Mouse (Mus musculus): ENCODE data around the gene Sart3. TPM values are rescaled to one million over a fixed set of nuclear protein-coding genes. Genes with fewer than 3 reads are reported as not detected.
"Not testable (repeated sequence)": the region's sequence is repeated elsewhere in the genome, so short reads cannot be mapped to it uniquely, and the experiment has no call there.

Gene Sart3
- polyA plus RNA-seq (2012; ENCODE audit: insufficient read depth, low replicate concordance) = 9.0 and 14.3 TPM in 2 replicates

DNA sequence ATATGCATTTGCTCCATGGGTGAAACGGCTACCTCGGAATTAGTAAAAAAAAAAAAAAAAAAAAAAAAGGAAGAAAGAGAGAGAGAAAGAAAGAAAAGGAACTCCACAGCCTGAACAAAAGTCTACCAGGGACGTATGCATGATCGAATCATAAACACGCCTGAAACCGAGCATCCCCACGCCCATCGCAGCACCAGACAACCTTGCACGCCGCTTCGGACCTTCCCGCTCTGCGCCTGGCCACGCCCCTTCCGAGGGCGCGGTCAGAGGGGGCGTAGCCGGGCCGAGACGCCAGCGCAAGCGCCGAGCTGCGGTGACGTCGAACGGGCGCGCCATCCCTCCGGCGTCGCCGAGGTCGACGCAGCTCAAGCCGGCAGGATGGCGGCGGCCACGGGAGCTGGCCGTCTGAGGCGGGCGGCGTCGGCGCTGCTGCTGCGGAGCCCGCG lies at the start of gene Sart3, which contains the start of gene Iscu:
Sart3 (minus strand) TSS at position 61 of the 446 bp plus-strand sequence.
Iscu (plus strand) TSS at position 299 of the 446 bp plus-strand sequence.
- H3K4me1 ChIP-seq = peaks cover 60% of the 10 kb centered on the region
- H3K36me3 ChIP-seq (replicated peaks; ENCODE audit: low read length) = peaks cover 51% of the 10 kb centered on the region
- TF ChIP-seq GATA1 (IDR thresholded peaks at IDR 0.05; ENCODE audit: borderline replicate concordance, low read length) (no peak), FLI1 (IDR thresholded peaks at IDR 0.05; ENCODE audit: low read length) (peak; percentile 51; the same call in 1 of the 2 replicates)

DNA sequence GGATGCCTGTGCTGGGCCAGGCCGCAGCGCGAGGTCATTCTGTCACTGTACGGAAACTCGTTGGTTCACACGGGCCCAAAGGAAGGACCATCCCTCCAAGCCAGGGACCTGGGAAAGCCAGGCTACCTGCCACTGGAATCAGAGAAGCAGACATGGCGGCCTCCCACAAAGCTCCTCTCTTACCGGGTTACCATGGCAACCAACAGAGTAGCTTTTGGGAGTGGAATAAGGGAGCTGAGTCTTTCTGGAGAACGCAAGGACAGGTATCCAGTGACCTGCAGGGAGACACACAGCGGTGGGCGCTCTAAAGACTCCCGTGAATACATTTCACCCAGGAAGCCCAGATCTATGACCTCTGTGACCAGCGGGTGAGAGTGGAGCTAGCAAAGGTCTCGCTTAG lies 46.3 kb upstream of the Sart3 start:
- Histone ChIP-seq H3K36me3 (replicated peaks; ENCODE audit: low read length) (peaks cover 13% of the 10 kb centered on the region), H3K4me1 (peaks cover 26% of the 10 kb centered on the region), H3K4me3 (replicated peaks) (no peak overlapping the region), H3K27me3 (replicated peaks) (peaks cover 5% of the 10 kb centered on the region), H3K9me3 (no peaks in the 10 kb centered on the region)
- TF ChIP-seq GATA1 (IDR thresholded peaks at IDR 0.05; ENCODE audit: borderline replicate concordance, low read length) = no peak

More for the DNA sequence above, at the start of gene Sart3, which contains the start of gene Iscu:
- Histone ChIP-seq H3K9me3 (no peaks in the 10 kb centered on the region), H3K4me3 (replicated peaks) (peak within 1 kb of the TSS; percentile 99), H3K27me3 (replicated peaks) (no peaks in the 10 kb centered on the region)

DNA sequence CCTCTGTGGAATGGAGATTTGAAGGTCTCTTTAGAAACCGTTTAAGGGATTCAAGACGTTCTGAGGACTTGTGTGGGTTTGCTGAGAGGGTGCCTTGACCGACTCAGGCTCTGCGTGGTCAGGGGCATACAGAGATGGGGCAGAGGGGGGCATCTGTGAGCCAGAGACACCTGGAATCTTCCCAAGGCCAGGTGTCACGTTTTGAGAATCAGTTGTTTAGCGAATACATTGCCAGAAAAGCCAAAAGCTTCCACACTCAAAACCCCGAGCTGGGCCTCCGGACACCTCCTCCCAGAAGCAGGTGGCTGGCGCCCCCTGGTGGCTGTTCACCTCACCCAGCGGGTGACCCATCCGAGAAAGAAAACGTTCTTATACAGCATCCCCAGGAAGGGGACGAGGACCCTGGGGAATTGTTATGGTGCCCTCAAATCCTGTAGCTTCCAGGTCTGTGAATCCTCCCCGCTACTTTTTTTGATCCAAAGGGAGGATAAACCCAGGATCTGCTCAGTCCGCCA lies 43.4 kb upstream of the Sart3 start:
- no peaks in the 10 kb centered on the region; the same call in 1 of the 2 replicates for H3K9me3 ChIP-seq
- TF ChIP-seq GATA1 (IDR thresholded peaks at IDR 0.05; ENCODE audit: borderline replicate concordance, low read length) = no peak
- TF ChIP-seq FLI1 (IDR thresholded peaks at IDR 0.05; ENCODE audit: low read length) = no peak
- peaks cover 35% of the 10 kb centered on the region for H3K4me1 ChIP-seq
- H3K36me3 ChIP-seq (replicated peaks; ENCODE audit: low read length) = peaks cover 10% of the 10 kb centered on the region
- H3K27me3 ChIP-seq (replicated peaks) = peaks cover 7% of the 10 kb centered on the region
- H3K4me3 ChIP-seq (replicated peaks) = peak overlapping the region; percentile 65

DNA sequence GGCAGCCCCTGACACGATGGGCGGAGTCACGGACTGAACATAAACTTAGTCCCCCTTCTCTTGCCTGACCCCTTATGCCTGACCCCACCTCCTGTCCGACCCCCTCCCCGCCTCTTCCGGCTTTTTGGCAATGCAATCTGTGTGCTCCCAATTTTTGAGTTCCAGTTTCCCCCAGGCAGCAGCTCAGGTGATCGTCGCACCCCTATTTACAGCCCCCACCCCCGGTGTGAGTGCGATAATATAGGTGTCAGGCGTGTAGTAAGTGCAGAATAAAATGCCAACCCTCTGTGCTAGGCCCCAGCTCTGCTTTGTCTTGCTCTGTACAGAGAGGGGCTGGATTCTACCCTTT lies 42.7 kb upstream of the Sart3 start:
- Histone ChIP-seq H3K4me3 (replicated peaks) (no peak overlapping the region), H3K27me3 (replicated peaks) (peaks cover 7% of the 10 kb centered on the region), H3K9me3 (no peaks in the 10 kb centered on the region; the same call in 1 of the 2 replicates), H3K4me1 (peaks cover 35% of the 10 kb centered on the region), H3K36me3 (replicated peaks; ENCODE audit: low read length) (peaks cover 10% of the 10 kb centered on the region)
- no peak for TF ChIP-seq FLI1 (IDR thresholded peaks at IDR 0.05; ENCODE audit: low read length)
- no peak for TF ChIP-seq GATA1 (IDR thresholded peaks at IDR 0.05; ENCODE audit: borderline replicate concordance, low read length)

DNA sequence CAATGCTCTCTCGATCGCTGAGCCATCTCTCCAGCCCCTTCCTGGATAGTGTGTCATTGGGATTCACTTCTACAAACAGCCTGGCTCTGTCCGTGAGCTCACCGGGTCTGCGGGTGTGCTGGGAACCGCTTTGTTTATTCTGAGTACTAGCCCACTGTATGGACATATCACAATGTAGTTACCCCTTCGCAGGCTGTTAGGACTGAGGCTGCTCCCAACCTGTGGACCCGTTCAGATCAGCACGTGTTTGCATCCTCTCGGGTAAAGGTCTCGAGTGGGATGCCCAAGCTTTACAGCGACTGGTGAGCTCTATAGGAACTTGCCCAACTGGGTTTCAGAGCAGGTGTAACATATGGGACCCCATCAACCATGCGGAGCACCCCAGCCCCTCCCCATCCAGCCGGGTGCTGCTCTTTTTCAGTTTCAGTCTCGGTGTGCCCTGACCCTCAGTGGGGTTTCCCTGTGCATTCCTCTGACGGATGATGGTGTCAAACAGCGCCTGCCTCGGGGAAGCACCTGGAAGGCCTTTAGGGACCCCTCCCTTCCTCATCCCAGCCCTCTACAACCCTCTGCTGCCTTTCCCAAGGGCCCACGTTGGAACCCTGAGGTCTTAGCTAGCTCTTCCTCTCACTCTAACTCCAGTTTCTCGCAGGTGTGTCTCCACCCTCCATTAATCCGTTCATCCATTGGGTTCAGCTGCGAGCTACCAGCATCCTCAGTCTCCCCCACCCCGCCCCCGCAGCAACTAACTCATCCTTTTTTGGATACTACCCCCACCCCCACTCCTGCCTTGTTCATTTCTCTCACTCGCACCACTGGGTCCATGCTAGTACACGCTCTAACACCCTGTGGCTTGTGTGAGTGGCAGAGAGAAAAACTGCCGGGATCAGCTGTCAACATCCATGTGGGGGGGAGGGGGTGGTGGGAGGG lies 42.1 kb upstream of the Sart3 start:
- no peak overlapping the region for H3K4me3 ChIP-seq (replicated peaks)
- peaks cover 8% of the 10 kb centered on the region for H3K27me3 ChIP-seq (replicated peaks)
- TF ChIP-seq GATA1 (IDR thresholded peaks at IDR 0.05; ENCODE audit: borderline replicate concordance, low read length) (no peak), FLI1 (IDR thresholded peaks at IDR 0.05; ENCODE audit: low read length) (no peak)
- peaks cover 10% of the 10 kb centered on the region for H3K36me3 ChIP-seq (replicated peaks; ENCODE audit: low read length)
- H3K9me3 ChIP-seq = no peaks in the 10 kb centered on the region; the same call in 1 of the 2 replicates
- H3K4me1 ChIP-seq = peaks cover 35% of the 10 kb centered on the region

DNA sequence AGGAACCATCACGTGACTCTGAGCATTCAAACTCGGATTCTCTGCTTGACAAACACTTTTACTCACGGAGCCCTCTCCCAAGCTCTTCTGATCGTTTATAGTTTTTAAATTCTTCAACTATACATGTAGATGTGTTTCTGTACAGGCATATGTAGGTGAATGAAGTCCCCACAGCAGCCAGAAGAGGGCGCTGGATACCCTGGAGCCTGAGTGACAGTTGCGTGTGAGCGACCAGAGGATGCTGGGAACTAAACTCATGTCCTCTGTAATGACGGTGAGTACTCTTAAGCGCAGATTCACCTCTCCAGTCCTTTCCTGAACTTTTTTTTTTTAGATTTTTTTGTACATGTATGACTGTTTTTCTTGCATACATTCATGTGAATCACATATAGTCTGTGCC lies 41.3 kb upstream of the Sart3 start:
- H3K9me3 ChIP-seq = no peaks in the 10 kb centered on the region; the same call in 1 of the 2 replicates
- TF ChIP-seq GATA1 (IDR thresholded peaks at IDR 0.05; ENCODE audit: borderline replicate concordance, low read length) (no peak), FLI1 (IDR thresholded peaks at IDR 0.05; ENCODE audit: low read length) (no peak)

DNA sequence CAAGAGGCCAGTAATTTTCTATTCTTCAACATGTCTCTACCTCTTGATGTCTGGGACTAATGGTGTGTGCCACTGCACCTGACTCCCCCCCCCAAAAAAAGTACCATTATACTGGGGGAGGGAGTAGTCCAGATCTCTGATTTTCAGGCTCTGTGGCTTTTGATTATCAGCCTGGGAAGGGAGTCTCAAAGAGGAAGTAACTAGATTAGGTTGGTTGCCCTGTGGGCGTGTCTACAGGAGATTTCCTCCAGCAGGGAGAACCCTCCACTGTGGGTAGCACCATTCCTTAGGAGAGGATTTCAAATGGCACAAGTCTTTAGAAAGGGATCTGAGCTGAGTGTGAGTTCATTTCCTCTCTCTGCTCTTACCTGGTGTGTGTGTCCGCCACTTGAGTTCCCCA lies 40.3 kb upstream of the Sart3 start:
- H3K36me3 ChIP-seq (replicated peaks; ENCODE audit: low read length) = no peaks in the 10 kb centered on the region
- H3K9me3 ChIP-seq = no peaks in the 10 kb centered on the region; the same call in 1 of the 2 replicates
- H3K4me1 ChIP-seq = peaks cover 43% of the 10 kb centered on the region
- H3K27me3 ChIP-seq (replicated peaks) = peaks cover 19% of the 10 kb centered on the region
- H3K4me3 ChIP-seq (replicated peaks) = no peak overlapping the region
- TF ChIP-seq FLI1 (IDR thresholded peaks at IDR 0.05; ENCODE audit: low read length) (no peak), GATA1 (IDR thresholded peaks at IDR 0.05; ENCODE audit: borderline replicate concordance, low read length) (no peak)

More for the DNA sequence above, 41.3 kb upstream of the Sart3 start:
- no peak overlapping the region for H3K4me3 ChIP-seq (replicated peaks)
- H3K36me3 ChIP-seq (replicated peaks; ENCODE audit: low read length) = peaks cover 2% of the 10 kb centered on the region
- H3K27me3 ChIP-seq (replicated peaks) = peaks cover 12% of the 10 kb centered on the region
- H3K4me1 ChIP-seq = peaks cover 35% of the 10 kb centered on the region

DNA sequence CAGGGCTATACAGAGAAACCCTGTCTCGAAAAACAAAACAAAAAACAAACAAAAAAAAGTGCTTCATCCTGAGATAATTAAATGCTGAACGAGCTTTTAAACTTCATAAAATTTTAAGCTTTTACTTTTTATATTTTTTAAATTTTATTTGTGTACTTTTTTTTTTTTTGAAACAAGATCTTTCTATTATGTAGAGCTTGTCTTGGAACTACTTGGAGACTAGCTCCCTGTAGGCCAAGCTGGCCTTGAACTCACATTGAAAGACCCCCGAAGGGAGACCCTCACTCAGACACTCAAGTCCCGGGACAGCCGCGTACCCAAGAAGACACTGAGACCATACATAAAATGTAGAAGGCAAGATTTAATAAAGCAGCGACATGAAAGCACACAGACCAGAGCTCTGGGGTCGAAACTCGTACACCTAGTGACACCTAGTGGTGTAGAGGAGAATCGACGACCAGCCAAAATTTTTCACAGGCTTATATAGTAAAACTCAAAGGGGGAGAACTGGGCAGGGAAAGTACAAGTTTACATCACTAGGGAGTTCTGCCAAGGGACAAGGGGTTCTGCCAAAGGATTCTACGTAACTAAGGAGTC lies 39.6 kb upstream of the Sart3 start:
- not testable (repeated sequence) for H3K4me3 ChIP-seq (replicated peaks); H3K36me3 ChIP-seq (replicated peaks; ENCODE audit: low read length)
- peaks cover 48% of the 10 kb centered on the region for H3K4me1 ChIP-seq

DNA sequence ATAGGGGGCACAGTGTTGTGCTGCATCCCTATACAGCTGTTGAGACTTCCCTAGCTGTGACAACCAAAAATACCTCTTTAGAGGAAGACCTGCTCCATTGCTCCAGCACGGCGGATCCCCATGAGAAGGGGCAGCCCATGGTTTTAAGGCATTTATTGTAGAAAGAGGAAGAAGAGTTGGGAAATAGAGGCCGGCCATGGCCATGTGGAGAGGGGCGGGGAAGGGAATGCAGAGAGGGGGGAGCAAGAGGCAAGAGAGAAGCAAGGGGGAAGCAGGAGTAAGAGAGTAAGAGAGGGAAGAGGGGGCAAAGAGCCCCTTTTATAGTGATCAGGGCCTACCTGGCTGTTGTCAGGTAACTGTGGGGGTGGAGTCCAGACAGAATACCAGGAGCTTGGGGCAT lies 37.8 kb upstream of the Sart3 start:
- no peak overlapping the region for H3K4me3 ChIP-seq (replicated peaks)
- peaks cover 49% of the 10 kb centered on the region for H3K4me1 ChIP-seq
- peaks cover 41% of the 10 kb centered on the region for H3K27me3 ChIP-seq (replicated peaks)
- H3K36me3 ChIP-seq (replicated peaks; ENCODE audit: low read length) = no peaks in the 10 kb centered on the region
- no peaks in the 10 kb centered on the region; the same call in 1 of the 2 replicates for H3K9me3 ChIP-seq
- TF ChIP-seq FLI1 (IDR thresholded peaks at IDR 0.05; ENCODE audit: low read length) = no peak
- no peak for TF ChIP-seq GATA1 (IDR thresholded peaks at IDR 0.05; ENCODE audit: borderline replicate concordance, low read length)

More for the DNA sequence above, 39.6 kb upstream of the Sart3 start:
- H3K27me3 ChIP-seq (replicated peaks) = peaks cover 25% of the 10 kb centered on the region
- H3K9me3 ChIP-seq = not testable (repeated sequence)
